Mouse (Mus musculus): Measurements from ENCODE around the gene Ubn2. TPM values are rescaled to one million over a fixed set of nuclear protein-coding genes. Genes with fewer than 3 reads are reported as not detected.
"Not testable (repeated sequence)": the region's sequence is repeated elsewhere in the genome, so short reads cannot be mapped to it uniquely, and the experiment has no call there.

The Ubn2 gene
- polyA plus RNA-seq, 1 experiment from 2014 or later, result 3.0 TPM

DNA sequence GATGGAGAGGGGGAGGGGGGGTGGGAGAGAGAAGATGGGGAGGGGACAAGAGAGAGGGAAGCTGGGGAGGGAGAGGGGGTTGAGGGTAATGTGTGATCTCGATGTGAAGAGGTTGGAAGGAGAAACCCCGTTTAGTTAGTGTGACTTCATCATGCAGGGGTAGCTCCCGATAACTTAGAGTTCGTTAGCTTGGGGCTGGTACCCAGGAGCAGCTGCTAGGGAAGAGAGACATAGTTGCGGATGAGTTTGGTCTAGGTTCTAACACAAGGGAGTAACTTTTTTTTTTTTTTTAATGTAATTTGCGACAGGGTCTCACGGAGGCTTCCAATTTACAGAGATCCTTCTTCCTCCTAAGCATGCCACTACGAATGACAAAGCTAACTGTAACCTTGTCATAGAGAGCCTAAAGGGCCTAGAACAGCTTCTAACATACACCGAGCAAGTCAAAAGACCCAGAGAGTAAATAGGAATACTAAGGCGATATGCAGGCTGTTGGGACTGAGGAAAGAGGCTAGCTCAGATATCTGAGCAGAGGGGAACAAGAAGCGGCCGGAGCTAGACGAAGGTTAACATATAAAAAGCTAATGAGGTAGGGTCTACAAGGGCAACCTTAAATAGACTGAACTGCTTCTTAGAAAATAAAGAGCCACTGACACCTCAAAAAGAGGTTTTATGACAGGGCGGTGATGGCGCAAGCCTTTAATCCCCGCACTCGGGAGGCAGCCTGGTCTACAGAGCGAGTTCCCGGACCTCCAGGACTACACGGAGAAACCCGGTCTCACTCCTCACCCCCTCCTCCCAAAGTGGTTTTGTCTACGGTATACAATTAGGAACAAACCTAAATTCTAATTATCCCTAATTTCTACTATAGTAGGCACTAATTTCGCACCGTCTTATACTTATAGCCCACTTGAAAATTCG lies 99.0 kb downstream of the Ubn2 start:
- ATAC-seq, result peak; percentile 20

GRCm38 (mm10) chr6:38533428-38534405 lies 100.0 kb downstream of the Ubn2 start, which contains the start of gene Fmc1:
TSS of gene Fmc1 (plus strand) at chr6:38533502.
- TF ChIP-seq CTCF (IDR thresholded peaks at IDR 0.05; ENCODE audit: low read depth) (peak; percentile 58), EP300 (IDR thresholded peaks at IDR 0.05; ENCODE audit: low read depth) (peak; percentile 52; the same call in 1 of the 2 replicates)
- H3K9me3 ChIP-seq (ENCODE audit: low read length), result no peaks in the 10 kb centered on the region
- peak within 1 kb of the TSS; percentile 99 for H3K27ac ChIP-seq (ENCODE audit: low read depth)
- no peaks in the 10 kb centered on the region; the same call in 1 of the 2 replicates for H3K36me3 ChIP-seq (replicated peaks; ENCODE audit: insufficient read depth, low read length)
- peak within 1 kb of the TSS; percentile 98 for H3K4me3 ChIP-seq (ENCODE audit: low read depth, low read length)
- WGBS (ENCODE audit: insufficient replicate concordance), result 3% methylated on average over 41 of the region's 41 CpGs
- ATAC-seq (peak; percentile 85), DNase-seq (peak; percentile 96)
- H3K4me2 ChIP-seq (ENCODE audit: low read depth, low read length), result peak within 1 kb of the TSS; percentile 80
- H3K27me3 ChIP-seq (ENCODE audit: insufficient read depth, low read length), result no peaks in the 10 kb centered on the region
- H3K9ac ChIP-seq (replicated peaks), result peak within 1 kb of the TSS; percentile 97
- peaks cover 17% of the 10 kb centered on the region for H3K4me1 ChIP-seq (ENCODE audit: insufficient read depth)

More for the DNA sequence above, 99.0 kb downstream of the Ubn2 start:
- peaks cover 17% of the 10 kb centered on the region for H3K4me1 ChIP-seq (ENCODE audit: insufficient read depth)
- H3K4me2 ChIP-seq (ENCODE audit: low read depth, low read length), result peak overlapping the region; percentile 80
- peak overlapping the region; percentile 98 for H3K4me3 ChIP-seq (ENCODE audit: low read depth, low read length)
- no peaks in the 10 kb centered on the region for H3K9me3 ChIP-seq (ENCODE audit: low read length)
- H3K36me3 ChIP-seq (replicated peaks; ENCODE audit: insufficient read depth, low read length), result no peaks in the 10 kb centered on the region
- peak overlapping the region; percentile 63 for H3K9ac ChIP-seq (replicated peaks)
- DNase-seq, result peak; percentile 57
- no peaks in the 10 kb centered on the region for H3K27me3 ChIP-seq (ENCODE audit: insufficient read depth, low read length)
- TF ChIP-seq EP300 (IDR thresholded peaks at IDR 0.05; ENCODE audit: low read depth) (no peak), CTCF (IDR thresholded peaks at IDR 0.05; ENCODE audit: low read depth) (no peak)
- H3K27ac ChIP-seq (ENCODE audit: low read depth), result peak overlapping the region; percentile 99
- WGBS (ENCODE audit: insufficient replicate concordance), result 5% methylated on average over 25 of the region's 25 CpGs

GRCm38 (mm10) chr6:38534640-38535365 lies 101.1 kb downstream of the Ubn2 start:
- Histone ChIP-seq H3K9ac (replicated peaks) (peak overlapping the region; percentile 97), H3K4me3 (ENCODE audit: low read depth, low read length) (peak overlapping the region; percentile 98), H3K4me1 (ENCODE audit: insufficient read depth) (peaks cover 17% of the 10 kb centered on the region), H3K9me3 (ENCODE audit: low read length) (no peaks in the 10 kb centered on the region), H3K4me2 (ENCODE audit: low read depth, low read length) (peak overlapping the region; percentile 80), H3K27ac (ENCODE audit: low read depth) (peak overlapping the region; percentile 99), H3K36me3 (replicated peaks; ENCODE audit: insufficient read depth, low read length) (peaks cover 2% of the 10 kb centered on the region; the same call in 1 of the 2 replicates), H3K27me3 (ENCODE audit: insufficient read depth, low read length) (no peaks in the 10 kb centered on the region)
- 2% methylated on average over 53 of the region's 53 CpGs for WGBS (ENCODE audit: insufficient replicate concordance)
- DNase-seq (peak; percentile 100), ATAC-seq (peak; percentile 72)
- TF ChIP-seq CTCF (IDR thresholded peaks at IDR 0.05; ENCODE audit: low read depth) (peak; percentile 99), EP300 (IDR thresholded peaks at IDR 0.05; ENCODE audit: low read depth) (no peak; the same call in 1 of the 2 replicates)

GRCm38 (mm10) chr6:38535366-38535690 lies 101.6 kb downstream of the Ubn2 start:
- ATAC-seq, result no peak
- Histone ChIP-seq H3K4me3 (ENCODE audit: low read depth, low read length) (peak overlapping the region; percentile 98), H3K4me2 (ENCODE audit: low read depth, low read length) (peak overlapping the region; percentile 80), H3K27ac (ENCODE audit: low read depth) (peak overlapping the region; percentile 99), H3K9ac (replicated peaks) (peak overlapping the region; percentile 97), H3K36me3 (replicated peaks; ENCODE audit: insufficient read depth, low read length) (peaks cover 3% of the 10 kb centered on the region; the same call in 1 of the 2 replicates), H3K4me1 (ENCODE audit: insufficient read depth) (peaks cover 17% of the 10 kb centered on the region), H3K9me3 (ENCODE audit: low read length) (no peaks in the 10 kb centered on the region), H3K27me3 (ENCODE audit: insufficient read depth, low read length) (no peaks in the 10 kb centered on the region)
- no peak for DNase-seq
- WGBS (ENCODE audit: insufficient replicate concordance), result 3% methylated on average over 9 of the region's 9 CpGs
- TF ChIP-seq EP300 (IDR thresholded peaks at IDR 0.05; ENCODE audit: low read depth), result no peak; the same call in 1 of the 2 replicates
- no peak for TF ChIP-seq CTCF (IDR thresholded peaks at IDR 0.05; ENCODE audit: low read depth)

DNA sequence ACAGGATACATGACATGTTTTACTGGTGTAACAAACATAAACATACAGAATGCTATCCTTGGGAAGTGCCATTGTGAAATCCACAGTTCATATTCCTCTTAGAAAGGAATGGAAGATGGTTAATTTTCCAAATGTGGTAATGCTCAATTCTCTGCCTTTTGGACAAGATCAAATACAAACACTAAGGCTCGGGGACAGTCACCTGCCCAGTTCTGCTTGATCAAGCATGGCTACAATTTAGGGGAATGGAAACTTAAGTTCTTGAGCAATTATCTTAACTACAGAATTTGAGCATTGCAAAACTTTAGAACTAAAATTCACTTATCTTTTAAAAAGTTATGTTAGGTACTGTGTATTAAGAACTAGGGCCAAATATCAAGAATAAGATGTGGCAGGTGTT lies 102.0 kb downstream of the Ubn2 start:
- TF ChIP-seq EP300 (IDR thresholded peaks at IDR 0.05; ENCODE audit: low read depth) (no peak), CTCF (IDR thresholded peaks at IDR 0.05; ENCODE audit: low read depth) (no peak)
- Histone ChIP-seq H3K4me2 (ENCODE audit: low read depth, low read length) (peak overlapping the region; percentile 80), H3K9me3 (ENCODE audit: low read length) (no peaks in the 10 kb centered on the region), H3K27me3 (ENCODE audit: insufficient read depth, low read length) (no peaks in the 10 kb centered on the region), H3K36me3 (replicated peaks; ENCODE audit: insufficient read depth, low read length) (peaks cover 3% of the 10 kb centered on the region; the same call in 1 of the 2 replicates), H3K27ac (ENCODE audit: low read depth) (peak overlapping the region; percentile 99), H3K4me1 (ENCODE audit: insufficient read depth) (peaks cover 17% of the 10 kb centered on the region), H3K4me3 (ENCODE audit: low read depth, low read length) (peak overlapping the region; percentile 98), H3K9ac (replicated peaks) (peak overlapping the region; percentile 97)
- ATAC-seq (no peak), DNase-seq (no peak)
- WGBS (ENCODE audit: insufficient replicate concordance), result 53% methylated on average over 1 of the region's 1 CpGs

DNA sequence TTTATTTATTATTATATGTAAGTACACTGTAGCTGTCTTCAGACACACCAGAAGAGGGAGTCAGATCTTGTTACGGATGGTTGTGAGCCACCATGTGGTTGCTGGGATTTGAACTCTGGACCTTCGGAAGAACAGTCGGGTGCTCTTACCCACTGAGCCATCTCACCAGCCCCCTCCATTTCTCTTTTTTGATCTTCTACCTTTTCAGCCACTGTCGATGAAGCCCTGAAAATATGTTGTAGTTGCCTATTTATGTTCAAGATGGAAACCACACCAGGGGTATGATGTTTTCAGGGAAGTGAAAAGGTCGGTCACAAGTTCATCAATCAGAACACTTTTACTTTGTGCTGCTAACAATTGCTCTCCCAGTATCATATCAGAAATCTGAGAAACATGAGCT lies 110.4 kb downstream of the Ubn2 start:
- H3K27ac ChIP-seq (ENCODE audit: low read depth); H3K36me3 ChIP-seq (replicated peaks; ENCODE audit: insufficient read depth, low read length); H3K27me3 ChIP-seq (ENCODE audit: insufficient read depth, low read length); H3K4me1 ChIP-seq (ENCODE audit: insufficient read depth); H3K4me3 ChIP-seq (ENCODE audit: low read depth, low read length); ATAC-seq; H3K4me2 ChIP-seq (ENCODE audit: low read depth, low read length); H3K9ac ChIP-seq (replicated peaks); H3K9me3 ChIP-seq (ENCODE audit: low read length); DNase-seq: not testable (repeated sequence)
- WGBS (ENCODE audit: insufficient replicate concordance), result 77% methylated on average over 4 of the region's 5 CpGs

DNA sequence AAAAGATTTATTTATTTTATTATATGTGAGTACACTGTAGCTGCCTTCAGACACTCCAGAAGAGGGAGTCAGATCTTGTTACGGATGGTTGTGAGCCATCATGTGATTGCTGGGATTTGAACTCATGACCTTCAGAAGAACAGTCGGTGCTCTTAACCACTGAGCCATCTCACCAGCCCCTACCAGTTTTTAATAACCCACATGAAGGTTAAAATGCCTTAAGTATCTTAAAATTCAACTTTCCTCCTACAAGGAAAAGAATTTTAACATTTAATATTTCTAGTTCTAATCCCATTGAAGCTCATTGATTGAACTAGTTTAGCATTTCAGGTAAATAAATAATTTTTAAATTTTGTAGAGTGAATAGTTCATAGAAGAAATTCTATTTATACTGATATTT lies 113.3 kb downstream of the Ubn2 start:
- not testable (repeated sequence) for H3K4me3 ChIP-seq (ENCODE audit: low read depth, low read length); H3K4me2 ChIP-seq (ENCODE audit: low read depth, low read length); H3K36me3 ChIP-seq (replicated peaks; ENCODE audit: insufficient read depth, low read length); H3K9ac ChIP-seq (replicated peaks); H3K9me3 ChIP-seq (ENCODE audit: low read length); DNase-seq; H3K27ac ChIP-seq (ENCODE audit: low read depth); ATAC-seq; H3K27me3 ChIP-seq (ENCODE audit: insufficient read depth, low read length)
- H3K4me1 ChIP-seq (ENCODE audit: insufficient read depth), result peaks cover 12% of the 10 kb centered on the region
- WGBS (ENCODE audit: insufficient replicate concordance), result 88% methylated on average over 2 of the region's 2 CpGs

Measured in liver, postnatal 0 days (tissue).